Mouse (Mus musculus) midbrain, postnatal 0 days (tissue): ENCODE data around the gene Ap2b1. TPM values are rescaled to one million over a fixed set of nuclear protein-coding genes. Genes with fewer than 3 reads are reported as not detected.

ENCODE experiments used
- ATAC-seq: fragments of 200-750 bp; cut with Nextera tagmentation; 2 replicates; pipeline ENCODE4 v1.8.0; 2017; ENCODE audit warnings: moderate number of reproducible peaks, mild to moderate bottlenecking, moderate TSS enrichment, moderate library complexity; ENCODE audit not compliant: low FRiP score
- DNase-seq: peaks from one replicate; pipeline ENCODE4 v3.0.0-alpha.2; 2015; ENCODE audit warnings: low spot score
- H3K27ac ChIP-seq: fragments of 300-500 bp; sonication (generic); 2 replicates; pipeline ENCODE4 v1.5.1; 2014; ENCODE audit warnings: low read depth, mild to moderate bottlenecking, low read length, mixed read lengths
- H3K27me3 ChIP-seq: fragments of 300-500 bp; sonication (generic); 2 replicates; pipeline ENCODE4 v1.6.1; 2014; ENCODE audit warnings: low read length, control low read depth, mixed read lengths; ENCODE audit not compliant: insufficient read depth
- H3K36me3 ChIP-seq: fragments of 300-500 bp; sonication (generic); 2 replicates; pipeline ENCODE4 v1.6.1; 2014; ENCODE audit warnings: low read length, control low read depth, mixed read lengths; ENCODE audit not compliant: insufficient read depth
- H3K4me1 ChIP-seq: fragments of 300-500 bp; sonication (generic); 2 replicates; pipeline ENCODE4 v1.6.1; 2014; ENCODE audit warnings: mild to moderate bottlenecking, control low read depth, antibody characterized with exemption, low read length, mixed read lengths; ENCODE audit not compliant: insufficient read depth
- H3K4me2 ChIP-seq: fragments of 300-500 bp; sonication (generic); 2 replicates; pipeline ENCODE4 v1.6.1; 2014; ENCODE audit warnings: low read depth, mild to moderate bottlenecking, low read length, mixed read lengths; ENCODE audit not compliant: poor library complexity, severe bottlenecking
- H3K4me3 ChIP-seq: fragments of 300-500 bp; sonication (generic); 2 replicates; pipeline ENCODE4 v1.5.1; 2014; ENCODE audit warnings: low read depth, mild to moderate bottlenecking, low read length, moderate library complexity
- H3K9ac ChIP-seq: fragments of 300-500 bp; sonication (generic); replicated peaks from 2 replicates; pipeline ENCODE4 v1.6.1; 2014; ENCODE audit warnings: mild to moderate bottlenecking, low read length, moderate library complexity, mixed read lengths; ENCODE audit not compliant: poor library complexity, severe bottlenecking
- H3K9me3 ChIP-seq: fragments of 300-500 bp; sonication (generic); 2 replicates; pipeline ENCODE4 v1.6.1; 2016; ENCODE audit warnings: low read length, control low read depth
- CTCF ChIP-seq: IDR thresholded peaks from 2 replicates; pipeline ENCODE4 v1.5.1; 2016; ENCODE audit warnings: antibody characterized with exemption, mild to moderate bottlenecking
- WGBS: fragments of 180-500 bp; shearing (Covaris S2); extraction: QIAGEN DNeasy Blood & Tissue Kit; methylation state at CpG from one replicate; pipeline ENCODE4 v1.1.7; 2014; 5-methylcytosine and 5-hydroxymethylcytosine counted together
- polyA plus RNA-seq: library from polyadenylated mRNA; unstranded; fragments of >200 nt; fragmentation: Nextera tagmentation; extraction: Ambion mirVana; gene quantifications from 2 replicates; pipeline ENCODE4 v1.2.1, GENCODE M21; 2015
- total RNA-seq: library from RNA; depleted of rRNA; stranded (reverse); fragments of >200 nt; gene quantifications from 2 replicates; pipeline ENCODE4 v1.2.3, GENCODE M21; 2014; rRNA removed

Ap2b1 gene
- total and polyA plus RNA-seq, 2 experiments from 2014 or later, result 110 to 232 TPM

DNA sequence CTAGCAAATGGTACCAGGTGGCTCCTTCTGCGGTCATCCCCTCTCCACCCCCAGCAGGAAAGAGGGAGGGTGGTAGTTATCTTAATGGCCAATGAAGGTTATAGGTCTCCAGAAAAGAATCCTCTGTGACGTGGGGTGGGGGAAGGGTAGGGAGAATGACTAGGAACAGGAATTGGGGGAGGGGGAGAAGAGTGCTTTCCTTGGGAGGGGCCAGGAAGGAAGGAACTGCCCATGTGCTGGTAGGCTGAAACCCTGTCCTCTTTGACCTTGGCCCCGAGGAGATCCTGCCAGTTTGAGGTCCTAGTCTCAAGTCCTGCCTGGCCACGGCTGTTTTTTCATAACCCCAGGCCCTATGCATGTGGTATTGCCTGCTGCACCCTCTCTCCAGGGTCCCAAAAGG lies 150.5 kb downstream of the Ap2b1 start:
- WGBS, result 73% methylated on average over 4 of the region's 4 CpGs
- ATAC-seq (no peak), DNase-seq (no peak)
- no peak for TF ChIP-seq CTCF
- no peak overlapping the region for H3K9ac ChIP-seq
- H3K36me3 ChIP-seq, result no peaks in the 10 kb centered on the region
- no peaks in the 10 kb centered on the region for H3K4me1 ChIP-seq
- H3K9me3 ChIP-seq, result no peaks in the 10 kb centered on the region
- peaks cover 10% of the 10 kb centered on the region; the same call in 1 of the 2 replicates for H3K27me3 ChIP-seq
- H3K4me3 ChIP-seq, result no peak overlapping the region
- H3K27ac ChIP-seq, result no peak overlapping the region
- no peak overlapping the region for H3K4me2 ChIP-seq

DNA sequence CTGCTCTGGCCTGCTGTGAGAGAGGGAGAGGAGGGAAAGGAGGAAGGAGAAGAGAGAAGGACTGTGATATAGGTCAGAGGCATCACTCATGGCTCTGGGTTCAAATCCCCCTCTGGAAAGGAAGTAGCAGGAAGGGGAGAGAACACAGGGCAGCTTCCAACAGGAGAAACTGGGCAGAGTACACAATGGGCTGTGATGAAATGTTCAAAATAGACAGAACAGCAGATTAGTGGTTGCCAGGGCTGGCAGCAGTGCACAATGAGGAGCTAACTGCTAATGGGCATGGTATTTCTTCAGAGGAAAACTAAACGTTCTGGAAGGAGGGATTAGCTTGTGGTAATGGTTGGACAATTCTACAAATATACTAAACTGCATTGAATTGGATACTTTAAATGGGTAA lies 151.7 kb downstream of the Ap2b1 start:
- no peak overlapping the region for H3K27ac ChIP-seq
- no peak for ATAC-seq
- no peaks in the 10 kb centered on the region for H3K36me3 ChIP-seq
- no peak for DNase-seq
- TF ChIP-seq CTCF, result no peak
- 11% methylated on average over 1 of the region's 1 CpGs for WGBS
- H3K9ac ChIP-seq, result no peak overlapping the region
- H3K4me2 ChIP-seq, result no peak overlapping the region
- no peaks in the 10 kb centered on the region for H3K4me1 ChIP-seq
- H3K4me3 ChIP-seq, result no peak overlapping the region
- H3K9me3 ChIP-seq, result no peaks in the 10 kb centered on the region
- no peaks in the 10 kb centered on the region for H3K27me3 ChIP-seq

DNA sequence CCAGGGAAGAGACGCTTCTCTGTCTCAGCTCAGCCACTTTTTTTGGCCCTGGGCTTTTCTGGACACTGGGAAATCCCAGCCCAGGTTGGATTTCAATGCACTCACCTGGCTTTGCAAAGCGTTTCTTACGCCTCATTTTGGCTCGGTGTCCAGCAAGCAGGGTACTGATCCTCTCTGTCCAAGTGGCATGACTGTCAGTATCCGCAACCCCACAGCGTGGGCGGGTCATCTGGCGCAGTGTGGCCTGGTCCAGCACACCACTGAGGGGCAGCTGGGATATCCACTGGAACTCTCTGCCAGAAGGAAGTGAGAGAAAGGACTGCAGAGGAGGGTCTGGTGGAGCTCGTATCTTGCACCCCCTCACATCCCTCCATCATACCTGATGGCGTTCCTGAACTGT lies 152.5 kb downstream of the Ap2b1 start:
- no peak overlapping the region for H3K4me2 ChIP-seq
- H3K9ac ChIP-seq, result no peak overlapping the region
- ATAC-seq (no peak), DNase-seq (no peak)
- H3K4me1 ChIP-seq, result no peaks in the 10 kb centered on the region
- H3K9me3 ChIP-seq, result no peaks in the 10 kb centered on the region
- no peaks in the 10 kb centered on the region for H3K36me3 ChIP-seq
- no peaks in the 10 kb centered on the region for H3K27me3 ChIP-seq
- H3K27ac ChIP-seq, result no peak overlapping the region
- no peak for TF ChIP-seq CTCF
- WGBS, result 85% methylated on average over 10 of the region's 10 CpGs
- no peak overlapping the region for H3K4me3 ChIP-seq

DNA sequence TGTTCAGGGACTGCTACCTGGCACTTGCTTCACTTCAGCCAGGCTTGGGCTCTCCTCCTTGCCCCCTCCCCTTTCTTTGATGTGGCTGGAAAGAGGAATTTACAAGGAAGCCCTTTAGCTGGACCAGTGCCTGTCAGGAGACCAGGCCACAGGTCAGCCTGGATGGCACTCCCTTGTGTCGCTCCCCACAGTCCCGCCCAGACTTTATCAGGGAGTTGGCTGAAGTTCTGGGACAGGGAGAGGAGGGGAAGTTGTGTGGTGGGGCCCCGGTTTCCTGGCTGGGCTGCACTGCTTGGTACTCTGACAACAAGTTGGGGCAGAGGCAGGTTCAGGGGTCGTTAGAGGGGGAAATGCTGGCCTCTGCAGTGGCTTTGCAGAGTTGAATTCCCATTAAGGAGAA lies 155.7 kb downstream of the Ap2b1 start:
- Histone ChIP-seq H3K4me2 (no peak overlapping the region), H3K9ac (no peak overlapping the region), H3K9me3 (no peaks in the 10 kb centered on the region), H3K27ac (no peak overlapping the region), H3K27me3 (no peaks in the 10 kb centered on the region), H3K4me3 (no peak overlapping the region), H3K4me1 (no peaks in the 10 kb centered on the region), H3K36me3 (no peaks in the 10 kb centered on the region)
- no peak for DNase-seq
- 32% methylated on average over 4 of the region's 4 CpGs for whole genome bisulfite sequencing
- ATAC-seq, result no peak
- TF ChIP-seq CTCF, result no peak

Other genes starting within 250 kb of the Ap2b1 start
- 1.7 and 1.9 TPM in 2 replicates for gene Slfn2, start 233.9 kb upstream of the Ap2b1 start, total RNA-seq
- gene Slfn2, start 233.9 kb upstream of the Ap2b1 start, polyA plus RNA-seq, result 1.4 and 1.8 TPM in 2 replicates
- gene Slfn1, start 182.2 kb upstream of the Ap2b1 start, total RNA-seq, result not detected in 2 replicates
- gene Slfn1, start 182.2 kb upstream of the Ap2b1 start, polyA plus RNA-seq, result 0.11 TPM in 1 of 2 replicates, not detected in the other
- 0.90 TPM in 1 of 2 replicates, not detected in the other for gene Slfn4, start 123.8 kb upstream of the Ap2b1 start, total RNA-seq
- 0.22 TPM in 1 of 2 replicates, not detected in the other for gene Slfn4, start 123.8 kb upstream of the Ap2b1 start, polyA plus RNA-seq
- 0.19 and 0.22 TPM in 2 replicates for gene Slfn3, start 107.7 kb upstream of the Ap2b1 start, total RNA-seq
- gene Slfn3, start 107.7 kb upstream of the Ap2b1 start, polyA plus RNA-seq, result 0.12 and 0.21 TPM in 2 replicates
- gene Slfn14, start 12.3 kb upstream of the Ap2b1 start, total RNA-seq, result not detected in 2 replicates
- not detected in 2 replicates for gene Slfn14, start 12.3 kb upstream of the Ap2b1 start, polyA plus RNA-seq
- 9.5 and 10.1 TPM in 2 replicates for gene Pex12, start 3.6 kb downstream of the Ap2b1 start, total RNA-seq
- gene Pex12, start 3.6 kb downstream of the Ap2b1 start, polyA plus RNA-seq, result 10.4 and 11.8 TPM in 2 replicates
- 110 and 126 TPM in 2 replicates for gene Rasl10b, start 110.1 kb downstream of the Ap2b1 start, total RNA-seq
- gene Rasl10b, start 110.1 kb downstream of the Ap2b1 start, polyA plus RNA-seq, result 43.9 and 44.3 TPM in 2 replicates
- 0.44 and 0.85 TPM in 2 replicates for gene Gas2l2, start 130.4 kb downstream of the Ap2b1 start, total RNA-seq
- gene Gas2l2, start 130.4 kb downstream of the Ap2b1 start, polyA plus RNA-seq, result 0.52 and 0.67 TPM in 2 replicates
- gene 1700020L24Rik, start 138.7 kb downstream of the Ap2b1 start, total RNA-seq, result not detected in 2 replicates
- 0.57 and 0.79 TPM in 2 replicates for gene 1700020L24Rik, start 138.7 kb downstream of the Ap2b1 start, polyA plus RNA-seq
- gene Mmp28, start 164.0 kb downstream of the Ap2b1 start, total RNA-seq, result 5.4 and 5.5 TPM in 2 replicates
- gene Mmp28, start 164.0 kb downstream of the Ap2b1 start, polyA plus RNA-seq, result 1.2 and 1.4 TPM in 2 replicates
- gene Taf15, start 174.1 kb downstream of the Ap2b1 start, total RNA-seq, result 18.2 and 30.6 TPM in 2 replicates
- gene Taf15, start 174.1 kb downstream of the Ap2b1 start, polyA plus RNA-seq, result 6.5 and 9.6 TPM in 2 replicates
- not detected in 2 replicates for gene Heatr9, start 223.2 kb downstream of the Ap2b1 start, total RNA-seq
- gene Heatr9, start 223.2 kb downstream of the Ap2b1 start, polyA plus RNA-seq, result not detected in 2 replicates
- not detected in 2 replicates for gene Ccl5, start 231.5 kb downstream of the Ap2b1 start, total RNA-seq
- gene Ccl5, start 231.5 kb downstream of the Ap2b1 start, polyA plus RNA-seq, result not detected in 2 replicates